Mouse (Mus musculus): ENCODE results near the gene Eng. TPM values are rescaled to one million over a fixed set of nuclear protein-coding genes. Genes with fewer than 3 reads are reported as not detected.

The Eng gene
- polyA plus RNA-seq (2012; rRNA removed; ENCODE audit: low replicate concordance), result 54.8 and 56.1 TPM in 2 replicates

GRCm38 (mm10) chr2:32646379-32647056 is at the start of gene Eng:
Gene Eng (plus strand): TSS chr2:32646595.

GRCm38 (mm10) chr2:32599409-32599808 is 47.0 kb upstream of the Eng start, which contains the start of gene St6galnac6:
Gene St6galnac6 (plus strand): TSS chr2:32599709.

GRCm38 (mm10) chr2:32621517-32621859 is 24.9 kb upstream of the Eng start, which contains the start of gene Ak1:
Gene Ak1 (plus strand): TSS chr2:32621758.

GRCm38 (mm10) chr2:32704021-32704421 is 57.6 kb downstream of the Eng start, which contains the start of gene Fpgs:
Gene Fpgs (minus strand): TSS chr2:32704145.

GRCm38 (mm10) chr2:32712934-32713817 is 66.8 kb downstream of the Eng start, which contains the start of gene Cdk9:
Gene Cdk9 (minus strand): TSS chr2:32713076.

GRCm38 (mm10) chr2:32720681-32721229 is 74.4 kb downstream of the Eng start, which contains the start of gene Sh2d3c:
Gene Sh2d3c (plus strand): TSS chr2:32721055.

Other genes starting within 250 kb of the Eng start
- gene Naif1, start 196.1 kb upstream of the Eng start, polyA plus RNA-seq (2012; rRNA removed; ENCODE audit: low replicate concordance), result 3.1 and 3.6 TPM in 2 replicates
- gene Slc25a25, start 195.2 kb upstream of the Eng start, polyA plus RNA-seq (2012; rRNA removed; ENCODE audit: low replicate concordance), result 16.3 and 25.6 TPM in 2 replicates
- gene Fam102a, start 111.3 kb upstream of the Eng start, polyA plus RNA-seq (2012; rRNA removed; ENCODE audit: low replicate concordance), result 56.6 and 105 TPM in 2 replicates
- 119 and 153 TPM in 2 replicates for gene Dpm2, start 75.7 kb upstream of the Eng start, polyA plus RNA-seq (2012; rRNA removed; ENCODE audit: low replicate concordance)
- 0.55 and 0.81 TPM in 2 replicates for gene Pip5kl1, start 71.8 kb upstream of the Eng start, polyA plus RNA-seq (2012; rRNA removed; ENCODE audit: low replicate concordance)
- not detected in 2 replicates for gene 9430097D07Rik, start 70.9 kb upstream of the Eng start, polyA plus RNA-seq (2012; rRNA removed; ENCODE audit: low replicate concordance)
- 6.6 and 10.5 TPM in 2 replicates for gene St6galnac4, start 59.5 kb upstream of the Eng start, polyA plus RNA-seq (2012; rRNA removed; ENCODE audit: low replicate concordance)
- 17.7 and 37.0 TPM in 2 replicates for gene St6galnac6, start 46.9 kb upstream of the Eng start, polyA plus RNA-seq (2012; rRNA removed; ENCODE audit: low replicate concordance)
- 5.3 and 7.2 TPM in 2 replicates for gene Ak1, start 24.8 kb upstream of the Eng start, polyA plus RNA-seq (2012; rRNA removed; ENCODE audit: low replicate concordance)
- 24.3 and 41.7 TPM in 2 replicates for gene Fpgs, start 57.5 kb downstream of the Eng start, polyA plus RNA-seq (2012; rRNA removed; ENCODE audit: low replicate concordance)
- gene Cdk9, start 66.5 kb downstream of the Eng start, polyA plus RNA-seq (2012; rRNA removed; ENCODE audit: low replicate concordance), result 60.9 and 65.3 TPM in 2 replicates
- 14.2 and 14.7 TPM in 2 replicates for gene Sh2d3c, start 74.5 kb downstream of the Eng start, polyA plus RNA-seq (2012; rRNA removed; ENCODE audit: low replicate concordance)
- 0.21 TPM in 1 of 2 replicates, not detected in the other for gene 6330409D20Rik, start 94.4 kb downstream of the Eng start, polyA plus RNA-seq (2012; rRNA removed; ENCODE audit: low replicate concordance)
- gene Tor2a, start 110.6 kb downstream of the Eng start, polyA plus RNA-seq (2012; rRNA removed; ENCODE audit: low replicate concordance), result 94.7 and 125 TPM in 2 replicates
- 0.71 and 1.7 TPM in 2 replicates for gene Ttc16, start 129.0 kb downstream of the Eng start, polyA plus RNA-seq (2012; rRNA removed; ENCODE audit: low replicate concordance)
- gene Ptrh1, start 129.2 kb downstream of the Eng start, polyA plus RNA-seq (2012; rRNA removed; ENCODE audit: low replicate concordance), result 11.1 and 31.8 TPM in 2 replicates
- gene Cfap157, start 137.8 kb downstream of the Eng start, polyA plus RNA-seq (2012; rRNA removed; ENCODE audit: low replicate concordance), result 0.09 TPM in 1 of 2 replicates, not detected in the other
- gene Stxbp1, start 200.7 kb downstream of the Eng start, polyA plus RNA-seq (2012; rRNA removed; ENCODE audit: low replicate concordance), result 5.1 and 5.2 TPM in 2 replicates
- gene Fam129b, start 229.5 kb downstream of the Eng start, polyA plus RNA-seq (2012; rRNA removed; ENCODE audit: low replicate concordance), result 20.8 and 31.5 TPM in 2 replicates

Data from duodenum, adult 2 months (tissue).